Mouse (Mus musculus): ENCODE results near the gene Cluap1. TPM values are rescaled to one million over a fixed set of nuclear protein-coding genes. Genes with fewer than 3 reads are reported as not detected.

The Cluap1 gene
- 24.9 and 25.8 TPM in 2 replicates for polyA plus RNA-seq (2016; fragmentation: Nextera tagmentation; extraction: Ambion mirVana)

DNA sequence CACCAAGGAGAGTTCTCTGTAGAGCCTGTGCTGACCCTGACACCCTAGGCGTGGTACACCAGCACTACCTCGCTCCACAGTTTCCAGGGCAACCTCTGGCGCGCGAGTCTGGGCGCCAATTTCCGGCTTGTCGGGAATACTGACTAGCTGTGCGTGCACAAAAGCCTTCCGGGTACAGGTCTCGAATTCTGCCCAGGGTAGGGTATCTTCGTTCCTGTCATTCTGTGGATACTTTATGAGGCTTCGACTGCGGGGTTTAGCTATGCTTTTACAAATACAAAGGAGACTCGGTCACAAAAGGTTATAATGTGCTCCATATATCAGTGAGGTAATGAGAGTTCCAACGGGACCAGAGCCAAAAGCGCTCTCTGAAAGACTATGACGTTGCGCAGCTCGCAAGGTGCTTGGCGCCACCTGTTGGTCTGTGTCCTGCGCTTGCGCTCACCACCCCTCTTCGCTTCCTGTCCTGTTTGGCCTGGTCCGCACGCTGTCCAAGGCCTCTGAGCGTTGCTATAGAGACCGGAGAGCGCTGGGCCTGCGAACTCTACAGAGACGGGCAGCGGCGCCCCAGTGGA, at the start of gene Cluap1, which contains the start of gene 1700037C18Rik:
Gene Cluap1 (plus strand): TSS at position 265 of the 575 bp plus-strand sequence.
Gene 1700037C18Rik (minus strand): TSS at position 153 of the 575 bp plus-strand sequence.
- peak within 1 kb of the TSS; percentile 67 for H3K27ac ChIP-seq (replicated peaks)
- H3K4me3 ChIP-seq = peak within 1 kb of the TSS; percentile 59
- peak within 1 kb of the TSS; percentile 77 for H3K4me2 ChIP-seq (replicated peaks)
- H3K27me3 ChIP-seq = no peaks in the 10 kb centered on the region
- H3K4me1 ChIP-seq = peaks cover 16% of the 10 kb centered on the region
- H3K9ac ChIP-seq (replicated peaks) = peak within 1 kb of the TSS; percentile 69
- H3K9me3 ChIP-seq = no peaks in the 10 kb centered on the region
- peaks cover 46% of the 10 kb centered on the region for H3K36me3 ChIP-seq
- under 1% methylated on average over 33 of the region's 33 CpGs for WGBS
- ATAC-seq (ENCODE audit: low FRiP score, low read depth) = peak; percentile 98

DNA sequence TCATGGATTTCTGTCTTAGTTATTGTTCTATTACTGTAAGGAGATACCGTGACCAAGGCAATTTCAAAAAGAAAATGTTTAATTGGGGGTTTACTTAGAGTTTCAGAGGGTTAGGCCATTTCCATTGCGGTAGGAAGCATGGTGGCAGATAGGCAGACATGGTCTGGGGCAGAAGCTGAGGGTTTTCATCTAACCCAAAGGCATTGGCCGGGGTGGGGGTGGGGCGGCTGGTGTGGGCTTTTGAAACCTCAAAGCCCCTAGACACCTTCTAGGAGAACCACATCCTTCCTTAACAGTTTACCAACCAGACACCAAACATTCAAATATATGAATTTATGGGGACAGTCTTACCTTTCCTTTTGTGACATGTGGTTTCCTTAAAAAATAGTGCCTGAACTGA, 49.3 kb upstream of the Cluap1 start:
- Histone ChIP-seq H3K4me3 (no peak overlapping the region), H3K27me3 (no peaks in the 10 kb centered on the region), H3K4me1 (no peaks in the 10 kb centered on the region), H3K4me2 (replicated peaks) (no peak overlapping the region), H3K36me3 (peaks cover 26% of the 10 kb centered on the region), H3K9ac (replicated peaks) (no peak overlapping the region), H3K27ac (replicated peaks) (no peak overlapping the region), H3K9me3 (no peaks in the 10 kb centered on the region)
- ATAC-seq (ENCODE audit: low FRiP score, low read depth) = no peak
- 93% methylated on average over 4 of the region's 4 CpGs for WGBS

DNA sequence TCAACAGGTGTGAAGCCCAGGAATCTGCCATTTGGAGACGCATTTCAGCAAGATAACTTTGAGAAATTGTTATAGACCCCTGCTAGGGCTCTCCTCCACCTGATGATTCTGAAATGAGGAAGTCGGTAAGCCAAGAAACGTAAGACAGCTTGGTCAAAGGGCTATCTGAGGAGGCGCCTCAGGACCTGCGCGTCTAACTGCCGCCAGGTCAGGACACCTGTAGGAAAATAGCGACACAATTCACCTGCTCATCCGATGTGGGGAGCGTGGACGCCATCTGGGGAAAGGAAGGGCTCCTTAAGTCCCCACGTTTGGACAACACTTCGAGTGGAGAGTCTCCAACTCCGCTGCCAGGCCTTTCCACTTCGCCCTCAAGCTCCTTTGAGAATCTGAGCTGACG, 36.8 kb upstream of the Cluap1 start:
- Histone ChIP-seq H3K9ac (replicated peaks) (peak overlapping the region; percentile 62), H3K36me3 (peaks cover 21% of the 10 kb centered on the region; the same call in 1 of the 2 replicates), H3K4me2 (replicated peaks) (peak overlapping the region; percentile 89), H3K9me3 (no peaks in the 10 kb centered on the region), H3K27me3 (no peaks in the 10 kb centered on the region), H3K4me3 (peak overlapping the region; percentile 64), H3K27ac (replicated peaks) (peak overlapping the region; percentile 35; the same call in 1 of the 2 replicates), H3K4me1 (peaks cover 17% of the 10 kb centered on the region)
- 2% methylated on average over 16 of the region's 16 CpGs for WGBS
- no peak; the same call in 1 of the 2 replicates for ATAC-seq (ENCODE audit: low FRiP score, low read depth)

DNA sequence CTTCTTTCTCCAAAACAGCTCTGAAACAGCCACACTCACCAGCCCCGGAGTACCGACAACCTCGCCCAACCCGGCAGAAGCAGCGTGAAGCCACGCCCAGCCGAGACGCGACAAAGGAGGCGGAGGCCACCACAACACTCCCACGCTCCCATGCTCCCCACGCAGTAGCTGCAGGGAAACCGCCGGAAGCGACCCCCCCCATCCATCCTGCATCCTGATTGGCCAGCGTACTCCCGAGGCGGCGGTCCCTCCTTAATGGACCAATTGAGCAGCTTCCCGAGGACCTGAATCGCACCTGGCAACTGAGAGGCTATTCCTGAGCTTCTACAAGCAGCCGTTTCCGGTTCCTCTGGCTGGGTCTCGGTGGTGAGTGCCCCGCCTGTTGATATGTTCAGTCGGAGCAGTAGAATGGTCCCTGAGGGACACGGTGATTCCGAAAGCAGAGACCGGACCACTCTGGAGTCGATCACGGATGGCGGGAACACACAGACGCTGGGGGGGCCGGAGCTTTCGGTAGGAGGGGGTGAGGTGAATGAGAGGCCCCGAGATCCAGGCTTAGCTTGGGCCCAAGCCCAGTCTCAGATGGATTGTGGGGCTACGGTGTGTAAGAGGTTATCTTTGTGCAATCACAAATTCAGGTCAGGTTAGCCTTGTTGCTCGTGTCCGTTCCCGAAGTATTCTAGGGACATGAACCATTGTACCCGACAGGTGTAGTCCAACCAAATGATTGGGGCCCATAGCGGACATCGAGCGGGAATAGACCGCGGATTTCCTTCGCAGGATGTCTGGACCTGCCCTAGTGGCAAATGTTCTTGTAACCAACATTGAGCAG, 36.2 kb upstream of the Cluap1 start, which contains the start of gene Naa60:
Gene Naa60 (plus strand): TSS at position 160 of the 832 bp plus-strand sequence.
- H3K4me1 ChIP-seq = peaks cover 17% of the 10 kb centered on the region
- H3K4me3 ChIP-seq = peak within 1 kb of the TSS; percentile 64
- H3K27me3 ChIP-seq = no peaks in the 10 kb centered on the region
- peak; percentile 98 for ATAC-seq (ENCODE audit: low FRiP score, low read depth)
- no peaks in the 10 kb centered on the region for H3K9me3 ChIP-seq
- peak within 1 kb of the TSS; percentile 62 for H3K9ac ChIP-seq (replicated peaks)
- peaks cover 17% of the 10 kb centered on the region; the same call in 1 of the 2 replicates for H3K36me3 ChIP-seq
- H3K4me2 ChIP-seq (replicated peaks) = peak within 1 kb of the TSS; percentile 89
- WGBS = 5% methylated on average over 47 of the region's 47 CpGs
- H3K27ac ChIP-seq (replicated peaks) = peak within 1 kb of the TSS; percentile 35; the same call in 1 of the 2 replicates

DNA sequence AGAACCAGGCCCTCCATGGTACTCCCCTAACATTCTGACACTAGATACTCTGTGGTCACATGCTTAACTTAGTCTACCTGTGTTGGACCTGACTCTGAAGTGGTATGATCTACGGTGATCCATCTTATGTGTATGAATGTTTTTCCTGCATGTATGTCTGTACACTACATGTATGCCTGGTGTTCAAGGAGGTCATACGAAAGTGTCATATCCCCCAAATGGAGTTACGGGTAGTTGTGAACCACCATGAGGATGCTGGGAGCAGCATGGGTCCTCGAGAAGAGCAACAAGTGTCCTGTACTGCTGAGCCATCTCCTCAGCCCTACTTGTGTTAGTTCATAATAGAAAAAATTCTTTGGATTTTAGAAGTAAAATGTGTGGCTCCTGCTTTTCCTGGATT, 32.3 kb upstream of the Cluap1 start:
- WGBS = 95% methylated on average over 4 of the region's 4 CpGs
- H3K9me3 ChIP-seq = no peaks in the 10 kb centered on the region
- H3K36me3 ChIP-seq = peaks cover 4% of the 10 kb centered on the region
- no peak overlapping the region for H3K4me3 ChIP-seq
- no peak for ATAC-seq (ENCODE audit: low FRiP score, low read depth)
- peaks cover 14% of the 10 kb centered on the region for H3K4me1 ChIP-seq
- H3K27me3 ChIP-seq = no peaks in the 10 kb centered on the region
- H3K27ac ChIP-seq (replicated peaks) = no peak overlapping the region
- H3K4me2 ChIP-seq (replicated peaks) = no peak overlapping the region
- H3K9ac ChIP-seq (replicated peaks) = no peak overlapping the region

DNA sequence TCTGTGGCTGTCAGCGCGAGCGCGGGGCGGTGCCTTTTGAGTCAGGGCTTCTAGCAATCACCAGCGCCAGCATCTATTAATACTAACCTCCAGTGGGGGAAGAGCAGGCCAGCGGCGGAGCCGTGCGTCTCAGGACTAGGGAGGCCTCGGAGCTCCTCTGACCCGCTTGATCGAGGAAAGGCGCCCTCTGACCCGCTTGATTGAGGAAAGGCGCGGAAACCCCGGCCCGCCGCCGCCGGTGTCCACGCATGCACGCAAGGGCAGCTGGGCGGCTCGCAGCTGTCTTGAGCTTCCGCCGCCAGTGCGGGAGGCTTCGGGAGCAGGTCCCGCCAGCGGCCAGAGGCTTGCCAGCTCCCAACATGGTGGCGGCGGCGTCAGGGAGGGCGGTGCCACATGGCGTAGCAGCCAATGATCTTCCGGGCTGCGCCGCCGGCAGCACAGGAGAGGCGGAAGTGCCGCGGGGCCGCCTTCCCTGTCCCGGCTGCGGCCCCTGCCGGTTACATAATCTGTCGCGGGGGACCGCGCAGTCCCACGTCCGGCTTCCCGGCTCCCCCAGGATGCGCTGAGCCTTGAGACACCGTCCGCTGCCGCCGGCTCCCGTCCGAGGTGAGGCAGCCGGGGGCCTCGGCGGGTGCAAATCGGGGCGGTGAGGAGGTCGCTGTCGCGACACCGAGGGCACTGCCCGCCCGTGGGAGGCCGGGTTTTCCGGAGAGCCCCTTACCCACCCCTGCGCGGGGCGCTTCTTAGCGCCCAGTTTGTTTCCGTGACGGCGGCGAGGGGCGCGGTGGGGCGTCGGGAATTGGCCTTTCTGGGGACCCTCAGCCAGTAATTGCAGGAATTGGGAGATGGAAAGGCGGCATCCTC, 24.2 kb upstream of the Cluap1 start, which contains the start of the genes Zfp597 and Gm20695:
Gene Zfp597 (minus strand): TSS at position 361 of the 864 bp plus-strand sequence.
Gene Gm20695 (plus strand): TSS at position 448 of the 864 bp plus-strand sequence.
- Histone ChIP-seq H3K4me3 (peak within 1 kb of the TSS; percentile 86), H3K4me2 (replicated peaks) (peak within 1 kb of the TSS; percentile 69), H3K9me3 (no peaks in the 10 kb centered on the region), H3K27ac (replicated peaks) (peak within 1 kb of the TSS; percentile 92), H3K4me1 (peaks cover 11% of the 10 kb centered on the region), H3K36me3 (peaks cover 2% of the 10 kb centered on the region), H3K27me3 (no peaks in the 10 kb centered on the region), H3K9ac (replicated peaks) (peak within 1 kb of the TSS; percentile 84)
- under 1% methylated on average over 83 of the region's 88 CpGs for WGBS
- ATAC-seq (ENCODE audit: low FRiP score, low read depth) = peak; percentile 99

DNA sequence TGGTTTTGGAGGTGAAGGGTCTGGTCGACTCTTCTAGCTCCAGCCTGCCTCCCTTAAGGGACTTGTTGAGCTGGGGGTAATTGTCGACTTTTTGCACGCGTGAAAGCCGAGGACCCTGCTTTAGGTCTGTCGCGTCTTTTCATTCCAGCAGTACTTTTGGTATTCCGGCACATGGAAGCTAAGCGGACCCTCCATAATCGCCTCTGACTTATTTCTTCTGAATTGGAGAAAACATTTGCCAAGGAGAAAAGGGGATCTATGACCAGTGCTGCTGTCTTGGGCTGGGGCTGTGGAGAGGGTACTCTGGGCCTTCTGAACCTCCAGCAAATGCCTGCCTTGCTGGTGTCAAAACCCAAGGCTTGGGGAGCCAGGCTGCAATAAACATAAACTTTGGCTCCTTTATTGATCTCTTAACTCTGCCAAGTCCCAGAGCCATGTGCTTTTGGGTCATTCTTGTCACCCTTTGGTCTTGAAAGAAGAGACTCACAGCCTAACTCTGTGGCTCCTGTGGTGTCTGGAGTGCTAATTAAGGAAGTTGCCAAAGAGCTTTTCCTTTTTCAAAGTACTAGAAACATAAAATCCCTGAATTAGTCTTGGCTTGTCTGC, 23.4 kb upstream of the Cluap1 start:
- Histone ChIP-seq H3K27me3 (no peaks in the 10 kb centered on the region), H3K9me3 (no peaks in the 10 kb centered on the region), H3K36me3 (no peaks in the 10 kb centered on the region), H3K27ac (replicated peaks) (peak overlapping the region; percentile 92), H3K4me2 (replicated peaks) (peak overlapping the region; percentile 69), H3K4me3 (peak overlapping the region; percentile 86), H3K4me1 (peaks cover 11% of the 10 kb centered on the region), H3K9ac (replicated peaks) (peak overlapping the region; percentile 84)
- no peak for ATAC-seq (ENCODE audit: low FRiP score, low read depth)
- 6% methylated on average over 10 of the region's 10 CpGs for WGBS

DNA sequence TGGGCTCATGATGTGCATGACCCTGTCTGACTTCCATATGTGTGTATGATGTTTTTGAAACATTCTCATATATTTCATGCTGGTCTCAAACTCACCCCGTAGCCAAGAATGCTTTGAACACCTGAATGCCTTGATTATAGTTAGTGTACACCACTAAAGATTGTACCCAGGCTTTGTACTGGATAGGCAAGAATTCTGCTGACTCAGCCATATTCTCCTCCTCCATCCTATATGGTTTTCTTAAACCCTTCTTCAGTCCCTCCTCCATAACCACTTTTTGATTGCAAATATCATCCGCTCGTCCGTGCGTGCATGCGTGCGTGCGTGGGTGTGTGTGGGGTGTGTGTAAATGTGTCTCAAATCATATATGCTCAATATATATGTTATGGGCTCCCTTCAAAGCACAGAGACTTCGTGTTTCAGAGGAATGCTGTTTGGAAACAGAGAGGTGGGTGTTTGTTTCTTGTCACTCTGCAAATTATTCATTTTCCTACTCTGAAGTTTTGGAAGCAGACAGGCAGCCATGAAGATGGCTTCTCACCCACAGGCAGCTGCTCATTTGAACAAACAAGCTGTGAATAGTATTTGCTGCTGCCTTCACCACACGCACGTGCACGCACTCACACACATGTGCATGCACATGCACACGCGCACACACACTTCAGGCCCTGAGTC, 16.8 kb upstream of the Cluap1 start:
- H3K4me1 ChIP-seq = no peaks in the 10 kb centered on the region
- H3K27ac ChIP-seq (replicated peaks) = no peak overlapping the region
- ATAC-seq (ENCODE audit: low FRiP score, low read depth) = no peak
- peaks cover 13% of the 10 kb centered on the region; the same call in 1 of the 2 replicates for H3K36me3 ChIP-seq
- H3K27me3 ChIP-seq = no peaks in the 10 kb centered on the region
- 95% methylated on average over 14 of the region's 14 CpGs for WGBS
- no peak overlapping the region for H3K4me3 ChIP-seq
- H3K4me2 ChIP-seq (replicated peaks) = no peak overlapping the region
- H3K9ac ChIP-seq (replicated peaks) = no peak overlapping the region
- no peaks in the 10 kb centered on the region for H3K9me3 ChIP-seq

DNA sequence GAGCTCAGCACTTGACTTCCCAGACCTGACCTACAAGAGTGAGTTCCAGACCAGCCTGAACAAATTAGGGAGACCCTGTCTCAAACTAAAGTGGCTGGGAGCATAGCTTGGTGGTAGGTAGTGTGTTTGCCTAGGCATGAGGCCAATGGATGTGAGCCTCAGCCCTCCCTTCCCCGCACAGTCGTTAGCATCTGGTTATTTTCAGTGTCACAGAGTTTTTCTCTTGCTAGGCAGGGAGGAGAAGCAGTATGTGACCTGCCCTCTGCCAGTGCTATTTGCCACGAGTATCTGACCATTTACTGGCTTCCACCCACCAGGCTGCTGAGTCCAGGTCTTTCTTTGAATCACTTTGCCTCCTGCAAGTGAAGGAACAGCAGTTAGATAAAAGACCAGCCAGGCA, 14.9 kb upstream of the Cluap1 start:
- ATAC-seq (ENCODE audit: low FRiP score, low read depth) = no peak
- no peaks in the 10 kb centered on the region for H3K4me1 ChIP-seq
- no peak overlapping the region for H3K27ac ChIP-seq (replicated peaks)
- no peak overlapping the region for H3K4me3 ChIP-seq
- H3K4me2 ChIP-seq (replicated peaks) = no peak overlapping the region
- no peaks in the 10 kb centered on the region for H3K9me3 ChIP-seq
- H3K27me3 ChIP-seq = no peaks in the 10 kb centered on the region
- peaks cover 31% of the 10 kb centered on the region for H3K36me3 ChIP-seq
- no peak overlapping the region for H3K9ac ChIP-seq (replicated peaks)
- 84% methylated on average over 3 of the region's 3 CpGs for WGBS

DNA sequence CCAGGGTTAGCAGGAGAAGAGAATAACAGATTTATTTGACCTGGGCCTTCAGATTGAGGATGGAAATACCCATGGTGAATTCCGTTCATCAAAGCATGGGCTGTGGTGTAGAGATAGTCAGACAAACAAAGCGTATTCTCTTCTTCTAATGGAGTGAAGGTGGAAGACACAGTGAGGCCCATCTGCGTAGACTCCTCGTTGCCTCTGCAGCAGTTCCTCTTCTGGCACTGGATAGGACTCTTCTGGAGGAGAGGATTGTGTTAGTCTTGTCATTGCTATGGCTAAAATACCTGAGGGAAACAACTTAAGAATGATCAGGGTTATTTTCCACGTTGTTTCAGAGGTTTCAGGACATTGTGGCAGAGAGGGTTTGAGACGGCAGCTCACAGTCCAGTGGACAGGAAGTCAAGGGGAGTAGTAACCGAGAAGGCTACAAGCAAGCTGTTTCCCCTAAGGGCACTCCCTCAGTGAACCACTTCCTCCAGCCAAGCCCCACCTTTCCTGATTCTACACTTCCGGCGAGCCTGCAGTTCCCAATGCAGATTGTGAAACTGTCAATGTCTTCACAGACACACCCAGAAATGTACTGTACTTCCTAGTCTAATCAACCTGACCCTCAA, 13.3 kb upstream of the Cluap1 start:
- WGBS = 82% methylated on average over 9 of the region's 9 CpGs
- peaks cover 47% of the 10 kb centered on the region for H3K36me3 ChIP-seq
- no peaks in the 10 kb centered on the region for H3K4me1 ChIP-seq
- H3K9ac ChIP-seq (replicated peaks) = no peak overlapping the region
- H3K4me2 ChIP-seq (replicated peaks) = no peak overlapping the region
- H3K27me3 ChIP-seq = no peaks in the 10 kb centered on the region
- no peak overlapping the region for H3K27ac ChIP-seq (replicated peaks)
- H3K4me3 ChIP-seq = no peak overlapping the region
- ATAC-seq (ENCODE audit: low FRiP score, low read depth) = no peak
- no peaks in the 10 kb centered on the region for H3K9me3 ChIP-seq

Data from midbrain, embryonic 12.5 days (tissue).